Mouse (Mus musculus) neural tube, embryonic 14.5 days (tissue): Measurements from ENCODE around the gene Trmt112. TPM values are rescaled to one million over a fixed set of nuclear protein-coding genes. Genes with fewer than 3 reads are reported as not detected.

ENCODE experiments used
- ATAC-seq: fragments of 200-750 bp; cut with Nextera tagmentation; 2 replicates; pipeline ENCODE4 v1.8.0; 2017; ENCODE audit warnings: low read depth, mild to moderate bottlenecking, moderate TSS enrichment, moderate library complexity
- H3K27ac ChIP-seq: fragments of 300-500 bp; sonication (generic); 2 replicates; pipeline ENCODE4 v1.5.1; 2014; ENCODE audit warnings: low read depth, mild to moderate bottlenecking, control low read depth, low read length, moderate library complexity, mixed read lengths
- H3K27me3 ChIP-seq: fragments of 300-500 bp; sonication (generic); 2 replicates; pipeline ENCODE4 v1.6.1; 2014; ENCODE audit warnings: low read length; ENCODE audit not compliant: control insufficient read depth, insufficient read depth
- H3K36me3 ChIP-seq: fragments of 300-500 bp; sonication (generic); 2 replicates; pipeline ENCODE4 v1.6.1; 2014; ENCODE audit warnings: low read length, mixed read lengths; ENCODE audit not compliant: control insufficient read depth, insufficient read depth
- H3K4me1 ChIP-seq: fragments of 300-500 bp; sonication (generic); 2 replicates; pipeline ENCODE4 v1.6.1; 2014; ENCODE audit warnings: low read length; ENCODE audit not compliant: control insufficient read depth, insufficient read depth
- H3K4me2 ChIP-seq: fragments of 300-500 bp; sonication (generic); 2 replicates; pipeline ENCODE4 v1.6.1; 2014; ENCODE audit warnings: mild to moderate bottlenecking, low read depth, low read length, control low read depth
- H3K4me3 ChIP-seq: fragments of 300-500 bp; sonication (generic); 2 replicates; pipeline ENCODE4 v1.5.1; 2014; ENCODE audit warnings: low read depth, low read length, control low read depth, mixed read lengths
- H3K9ac ChIP-seq: fragments of 300-500 bp; sonication (generic); replicated peaks from 2 replicates; pipeline ENCODE4 v1.6.1; 2014; ENCODE audit warnings: low read depth, mild to moderate bottlenecking, control low read depth, low read length, mixed read lengths
- H3K9me3 ChIP-seq: fragments of 300-500 bp; sonication (generic); 2 replicates; pipeline ENCODE4 v1.6.1; 2016; ENCODE audit warnings: low read length; ENCODE audit not compliant: control insufficient read depth
- WGBS: fragments of 180-500 bp; shearing (Covaris S2); extraction: QIAGEN DNeasy Blood & Tissue Kit; methylation state at CpG from one replicate; pipeline ENCODE4 v1.1.7; 2014; 5-methylcytosine and 5-hydroxymethylcytosine counted together
- polyA plus RNA-seq: library from polyadenylated mRNA; unstranded; fragments of >200 nt; fragmentation: Nextera tagmentation; extraction: Ambion mirVana; gene quantifications from 2 replicates; pipeline ENCODE4 v1.2.1, GENCODE M21; 2014

The Trmt112 gene
- polyA plus RNA-seq, 1 experiment from 2014 or later: 104 TPM

- peak within 1 kb of the TSS; percentile 91 for H3K27ac ChIP-seq
Observed at GRCm38 (mm10) chr19:6921647-6922567, 12.4 kb downstream of the Trmt112 start, which contains the start of gene Esrra. Gene Esrra, minus strand, starts transcription at chr19:6921813.

GRCm38 (mm10) chr19:6922901-6923735 lies 13.6 kb downstream of the Trmt112 start:
- Histone ChIP-seq H3K27ac (no peak overlapping the region), H3K27me3 (peaks cover 48% of the 10 kb centered on the region), H3K4me3 (peak overlapping the region; percentile 73; the same call in 1 of the 2 replicates)

More at GRCm38 (mm10) chr19:6921647-6922567, 12.4 kb downstream of the Trmt112 start, which contains the start of gene Esrra:
- ATAC-seq: peak; percentile 93
- H3K9me3 ChIP-seq: no peaks in the 10 kb centered on the region
- H3K36me3 ChIP-seq: no peaks in the 10 kb centered on the region
- H3K4me1 ChIP-seq: peaks cover 14% of the 10 kb centered on the region
- peaks cover 42% of the 10 kb centered on the region for H3K27me3 ChIP-seq
- H3K4me3 ChIP-seq: peak within 1 kb of the TSS; percentile 73
- H3K9ac ChIP-seq: peak within 1 kb of the TSS; percentile 90
- peak within 1 kb of the TSS; percentile 96 for H3K4me2 ChIP-seq
- under 1% methylated on average over 50 of the region's 66 CpGs for WGBS

GRCm38 (mm10) chr19:6924461-6925306 lies 15.2 kb downstream of the Trmt112 start:
- Histone ChIP-seq H3K4me3 (no peak overlapping the region), H3K9ac (no peak overlapping the region), H3K27me3 (peaks cover 54% of the 10 kb centered on the region), H3K4me1 (peaks cover 14% of the 10 kb centered on the region), H3K9me3 (no peaks in the 10 kb centered on the region), H3K4me2 (peak overlapping the region; percentile 11; the same call in 1 of the 2 replicates), H3K36me3 (no peaks in the 10 kb centered on the region), H3K27ac (no peak overlapping the region)
- 3% methylated on average over 39 of the region's 39 CpGs for WGBS
- ATAC-seq: no peak

More at GRCm38 (mm10) chr19:6922901-6923735, 13.6 kb downstream of the Trmt112 start:
- Histone ChIP-seq H3K36me3 (no peaks in the 10 kb centered on the region), H3K9ac (no peak overlapping the region), H3K4me2 (peak overlapping the region; percentile 96; the same call in 1 of the 2 replicates), H3K4me1 (peaks cover 14% of the 10 kb centered on the region), H3K9me3 (no peaks in the 10 kb centered on the region)
- ATAC-seq: no peak
- WGBS: 67% methylated on average over 6 of the region's 6 CpGs

- Histone ChIP-seq H3K27ac (no peak within 1 kb of the TSS), H3K36me3 (no peaks in the 10 kb centered on the region), H3K4me1 (peaks cover 8% of the 10 kb centered on the region), H3K27me3 (peaks cover 56% of the 10 kb centered on the region), H3K9ac (no peak within 1 kb of the TSS), H3K4me2 (peak within 1 kb of the TSS; percentile 11; the same call in 1 of the 2 replicates), H3K9me3 (no peaks in the 10 kb centered on the region), H3K4me3 (peak within 1 kb of the TSS; percentile 9; the same call in 1 of the 2 replicates)
- no peak for ATAC-seq
- WGBS: 2% methylated on average over 9 of the region's 9 CpGs
Observed at GRCm38 (mm10) chr19:6925307-6925573, 15.7 kb downstream of the Trmt112 start, which contains the start of gene Catsperz. Gene Catsperz, minus strand, starts transcription at chr19:6925380.

GRCm38 (mm10) chr19:6925611-6926329 lies 16.3 kb downstream of the Trmt112 start:
- Histone ChIP-seq H3K27me3 (peaks cover 57% of the 10 kb centered on the region), H3K9ac (no peak overlapping the region), H3K27ac (no peak overlapping the region), H3K4me3 (peak overlapping the region; percentile 9; the same call in 1 of the 2 replicates), H3K9me3 (no peaks in the 10 kb centered on the region), H3K36me3 (no peaks in the 10 kb centered on the region), H3K4me2 (no peak overlapping the region), H3K4me1 (peaks cover 3% of the 10 kb centered on the region)
- WGBS: 5% methylated on average over 40 of the region's 40 CpGs
- ATAC-seq: no peak

- H3K4me1 ChIP-seq: no peaks in the 10 kb centered on the region
- no peak overlapping the region for H3K27ac ChIP-seq
- no peak overlapping the region for H3K9ac ChIP-seq
- ATAC-seq: no peak
- H3K27me3 ChIP-seq: peaks cover 60% of the 10 kb centered on the region
- H3K4me2 ChIP-seq: peak overlapping the region; percentile 41
- no peaks in the 10 kb centered on the region for H3K9me3 ChIP-seq
- peak overlapping the region; percentile 18; the same call in 1 of the 2 replicates for H3K4me3 ChIP-seq
- H3K36me3 ChIP-seq: no peaks in the 10 kb centered on the region
- 10% methylated on average over 26 of the region's 26 CpGs for WGBS
Observed at GRCm38 (mm10) chr19:6926559-6927255, 17.2 kb downstream of the Trmt112 start.

- H3K27me3 ChIP-seq: peaks cover 70% of the 10 kb centered on the region
- 11% methylated on average over 9 of the region's 9 CpGs for WGBS
- ATAC-seq: no peak
Observed at GRCm38 (mm10) chr19:6928080-6928479, 18.6 kb downstream of the Trmt112 start.

More at GRCm38 (mm10) chr19:6928080-6928479, 18.6 kb downstream of the Trmt112 start:
- H3K4me3 ChIP-seq: no peak overlapping the region
- H3K9ac ChIP-seq: no peak overlapping the region
- no peak overlapping the region for H3K4me2 ChIP-seq
- no peaks in the 10 kb centered on the region for H3K4me1 ChIP-seq
- H3K27ac ChIP-seq: no peak overlapping the region
- H3K9me3 ChIP-seq: no peaks in the 10 kb centered on the region
- no peaks in the 10 kb centered on the region for H3K36me3 ChIP-seq
